Mouse (Mus musculus) limb, embryonic 14.5 days (tissue): ENCODE data around the gene Slc25a10. TPM values are rescaled to one million over a fixed set of nuclear protein-coding genes. Genes with fewer than 3 reads are reported as not detected.

Experiments
- ATAC-seq: fragments of 200-750 bp; cut with Nextera tagmentation; 2 replicates; pipeline ENCODE4 v1.8.0; 2017; ENCODE audit warnings: low read depth, moderate number of reproducible peaks, moderate TSS enrichment; ENCODE audit not compliant: low FRiP score
- DNase-seq: peaks from one replicate; pipeline ENCODE4 v3.0.0-alpha.2; 2015; ENCODE audit warnings: low spot score
- H3K27ac ChIP-seq: fragments of 300-500 bp; sonication (generic); replicated peaks from 2 replicates; pipeline ENCODE4 v1.5.1; 2014; ENCODE audit warnings: low read depth, mild to moderate bottlenecking, low read length, moderate library complexity, mixed read lengths
- H3K27me3 ChIP-seq: fragments of 300-500 bp; sonication (generic); 2 replicates; pipeline ENCODE4 v1.6.1; 2014; ENCODE audit warnings: low read length, mixed read lengths; ENCODE audit not compliant: control insufficient read depth, insufficient read depth
- H3K36me3 ChIP-seq: fragments of 300-500 bp; sonication (generic); 2 replicates; pipeline ENCODE4 v1.6.1; 2014; ENCODE audit warnings: mild to moderate bottlenecking, low read length, moderate library complexity, mixed read lengths; ENCODE audit not compliant: control insufficient read depth, insufficient read depth
- H3K4me1 ChIP-seq: fragments of 300-500 bp; sonication (generic); 2 replicates; pipeline ENCODE4 v1.6.1; 2014; ENCODE audit warnings: antibody characterized with exemption, low read length, mixed read lengths; ENCODE audit not compliant: control insufficient read depth, insufficient read depth
- H3K4me2 ChIP-seq: fragments of 300-500 bp; sonication (generic); replicated peaks from 2 replicates; pipeline ENCODE4 v1.6.1; 2014; ENCODE audit warnings: low read depth, mild to moderate bottlenecking, low read length, moderate library complexity; ENCODE audit not compliant: severe bottlenecking
- H3K4me3 ChIP-seq: fragments of 300-500 bp; sonication (generic); replicated peaks from 2 replicates; pipeline ENCODE4 v1.5.1; 2014; ENCODE audit warnings: low read length
- H3K9ac ChIP-seq: fragments of 300-500 bp; sonication (generic); 2 replicates; pipeline ENCODE4 v1.6.1; 2014; ENCODE audit warnings: mild to moderate bottlenecking, low read depth, low read length, moderate library complexity; ENCODE audit not compliant: severe bottlenecking
- H3K9me3 ChIP-seq: fragments of 300-500 bp; sonication (generic); 2 replicates; pipeline ENCODE4 v1.6.1; 2016; ENCODE audit warnings: low read length; ENCODE audit not compliant: control insufficient read depth
- POLR2A ChIP-seq: fragments of 200-500 bp; IDR thresholded peaks from 2 replicates; pipeline ENCODE4 v1.8.0; 2012; ENCODE audit warnings: inconsistent platforms, mild to moderate bottlenecking, moderate library complexity, borderline replicate concordance; ENCODE audit not compliant: insufficient read depth, insufficient read length; ENCODE audit errors: extremely low read depth
- WGBS: fragments of 180-500 bp; shearing (Covaris S2); extraction: QIAGEN DNeasy Blood & Tissue Kit; methylation state at CpG from one replicate; pipeline ENCODE4 v1.1.7; 2014; 5-methylcytosine and 5-hydroxymethylcytosine counted together
- polyA plus RNA-seq, 2 experiments: library from polyadenylated mRNA; depleted of rRNA in 1 of 2; stranded (reverse) in 1 of 2; unstranded in 1 of 2; fragments of >200 nt; fragmentation: Nextera tagmentation in 1 of 2; extraction: Ambion mirVana in 1 of 2; gene quantifications; 2 replicates each; pipeline versions ENCODE4 v1.2.1 to v1.2.3; 2012 to 2014

Slc25a10 gene
- polyA plus RNA-seq, 2 experiments: 44.1 to 54.4 TPM

GRCm38 (mm10) chr11:120499894-120500293 is 8.3 kb downstream of the Slc25a10 start:
- 74% methylated on average over 6 of the region's 6 CpGs for WGBS
- ATAC-seq (no peak), DNase-seq (no peak)
- Histone ChIP-seq H3K36me3 (peaks cover 43% of the 10 kb centered on the region), H3K4me2 (no peak overlapping the region), H3K4me3 (no peak overlapping the region), H3K9me3 (no peaks in the 10 kb centered on the region), H3K9ac (no peak overlapping the region), H3K4me1 (no peaks in the 10 kb centered on the region), H3K27ac (no peak overlapping the region), H3K27me3 (no peaks in the 10 kb centered on the region)
- no peak for TF ChIP-seq POLR2A

- H3K4me1 ChIP-seq: no peaks in the 10 kb centered on the region
- H3K9ac ChIP-seq: no peak overlapping the region; the same call in 1 of the 2 replicates
- H3K27ac ChIP-seq: no peak overlapping the region
- no peak for ATAC-seq
- H3K4me2 ChIP-seq: no peak overlapping the region
- H3K27me3 ChIP-seq: no peaks in the 10 kb centered on the region
- WGBS: 24% methylated on average over 3 of the region's 3 CpGs
- TF ChIP-seq POLR2A: no peak
- DNase-seq: no peak
- no peak overlapping the region for H3K4me3 ChIP-seq
- H3K36me3 ChIP-seq: peaks cover 39% of the 10 kb centered on the region
- no peaks in the 10 kb centered on the region for H3K9me3 ChIP-seq
Observed at GRCm38 (mm10) chr11:120500357-120500756, 8.7 kb downstream of the Slc25a10 start.

GRCm38 (mm10) chr11:120501018-120501417 is 9.4 kb downstream of the Slc25a10 start:
- H3K4me1 ChIP-seq: no peaks in the 10 kb centered on the region
- no peak overlapping the region for H3K9ac ChIP-seq
- no peak for ATAC-seq
- H3K27ac ChIP-seq: no peak overlapping the region
- DNase-seq: no peak
- no peaks in the 10 kb centered on the region for H3K27me3 ChIP-seq
- no peaks in the 10 kb centered on the region for H3K9me3 ChIP-seq
- 57% methylated on average over 6 of the region's 6 CpGs for whole genome bisulfite sequencing
- no peak overlapping the region for H3K4me3 ChIP-seq
- H3K4me2 ChIP-seq: no peak overlapping the region
- H3K36me3 ChIP-seq: peaks cover 32% of the 10 kb centered on the region
- no peak for TF ChIP-seq POLR2A

- no peak overlapping the region for H3K27ac ChIP-seq
- H3K4me2 ChIP-seq: no peak overlapping the region
- DNase-seq (no peak), ATAC-seq (no peak)
- no peak overlapping the region for H3K9ac ChIP-seq
- H3K4me1 ChIP-seq: no peaks in the 10 kb centered on the region
- H3K9me3 ChIP-seq: no peaks in the 10 kb centered on the region
- 76% methylated on average over 4 of the region's 4 CpGs for WGBS
- TF ChIP-seq POLR2A: no peak
- H3K27me3 ChIP-seq: no peaks in the 10 kb centered on the region
- no peak overlapping the region for H3K4me3 ChIP-seq
- peaks cover 25% of the 10 kb centered on the region for H3K36me3 ChIP-seq
Observed at GRCm38 (mm10) chr11:120501701-120502100, 10.1 kb downstream of the Slc25a10 start.

GRCm38 (mm10) chr11:120505661-120506060 is 14.0 kb downstream of the Slc25a10 start:
- Histone ChIP-seq H3K9me3 (no peaks in the 10 kb centered on the region), H3K9ac (no peak overlapping the region), H3K27ac (no peak overlapping the region), H3K36me3 (no peaks in the 10 kb centered on the region), H3K4me2 (no peak overlapping the region), H3K4me3 (no peak overlapping the region), H3K4me1 (no peaks in the 10 kb centered on the region), H3K27me3 (no peaks in the 10 kb centered on the region)
- no peak for TF ChIP-seq POLR2A
- ATAC-seq: no peak
- WGBS: 89% methylated on average over 3 of the region's 3 CpGs
- no peak for DNase-seq

GRCm38 (mm10) chr11:120506899-120507298 is 15.3 kb downstream of the Slc25a10 start:
- H3K4me2 ChIP-seq: no peak overlapping the region
- no peak overlapping the region for H3K27ac ChIP-seq
- DNase-seq (no peak), ATAC-seq (no peak)
- H3K9ac ChIP-seq: no peak overlapping the region
- H3K4me3 ChIP-seq: no peak overlapping the region
- H3K4me1 ChIP-seq: no peaks in the 10 kb centered on the region
- WGBS: 62% methylated on average over 4 of the region's 4 CpGs
- no peak for TF ChIP-seq POLR2A
- no peaks in the 10 kb centered on the region for H3K9me3 ChIP-seq
- H3K36me3 ChIP-seq: no peaks in the 10 kb centered on the region
- H3K27me3 ChIP-seq: no peaks in the 10 kb centered on the region
